Mouse (Mus musculus) ES-Bruce4 (cell line): ENCODE results near the gene Hist1h2bg. TPM values are rescaled to one million over a fixed set of nuclear protein-coding genes. Genes with fewer than 3 reads are reported as not detected.
"Not testable (repeated sequence)": the region's sequence is repeated elsewhere in the genome, so short reads cannot be mapped to it uniquely, and the experiment has no call there.

Experiments
- H3K27ac ChIP-seq: 2 replicates; pipeline ENCODE4 v1.5.1; 2012; ENCODE audit warnings: low read length, inconsistent platforms; ENCODE audit not compliant: insufficient read depth
- H3K27me3 ChIP-seq: 2 replicates; pipeline ENCODE4 v1.6.1; 2012; ENCODE audit warnings: mild to moderate bottlenecking, low read length, inconsistent platforms; ENCODE audit not compliant: control insufficient read depth, poor library complexity, insufficient read depth, severe bottlenecking
- H3K36me3 ChIP-seq: 2 replicates; pipeline ENCODE4 v1.6.1; 2012; ENCODE audit warnings: inconsistent platforms, mild to moderate bottlenecking, low read length, moderate library complexity; ENCODE audit not compliant: control insufficient read depth, poor library complexity, insufficient read depth, severe bottlenecking
- H3K4me1 ChIP-seq: one replicate; pipeline ENCODE4 v1.8.1; 2011; ENCODE audit warnings: low read length; ENCODE audit not compliant: control insufficient read depth, insufficient read depth
- H3K4me3 ChIP-seq: 2 replicates; pipeline ENCODE4 v1.5.1; 2011; ENCODE audit warnings: low read depth, mild to moderate bottlenecking, low read length
- H3K9ac ChIP-seq: 2 replicates; pipeline ENCODE4 v1.6.1; 2012; ENCODE audit warnings: low read depth, mild to moderate bottlenecking, inconsistent platforms; ENCODE audit not compliant: poor library complexity, severe bottlenecking
- H3K9me3 ChIP-seq: replicated peaks from 2 replicates; pipeline ENCODE4 v1.6.1; 2012; ENCODE audit warnings: mild to moderate bottlenecking, low read length, inconsistent platforms; ENCODE audit not compliant: control insufficient read depth, poor library complexity, insufficient read depth, severe bottlenecking
- CTCF ChIP-seq: IDR thresholded peaks from one replicate; pipeline ENCODE4 v1.8.1; 2011; ENCODE audit warnings: low read depth, low read length
- EP300 ChIP-seq: IDR thresholded peaks from 2 replicates; pipeline ENCODE4 v1.6.1; 2011; ENCODE audit warnings: low read depth, low read length; ENCODE audit not compliant: insufficient read depth
- POLR2A ChIP-seq: IDR thresholded peaks from one replicate; pipeline ENCODE4 v1.8.1; 2011; ENCODE audit warnings: low read length; ENCODE audit not compliant: insufficient read depth
- polyA plus RNA-seq: library from polyadenylated mRNA; stranded (reverse); fragments of >200 nt; gene quantifications from 2 replicates; pipeline ENCODE4 v1.2.4, GENCODE M21; 2011; ENCODE audit warnings: low read depth; ENCODE audit not compliant: missing spikeins, insufficient read depth, insufficient read length

Hist1h2bg gene
- polyA plus RNA-seq, 1 experiment, result 13.4 TPM

DNA sequence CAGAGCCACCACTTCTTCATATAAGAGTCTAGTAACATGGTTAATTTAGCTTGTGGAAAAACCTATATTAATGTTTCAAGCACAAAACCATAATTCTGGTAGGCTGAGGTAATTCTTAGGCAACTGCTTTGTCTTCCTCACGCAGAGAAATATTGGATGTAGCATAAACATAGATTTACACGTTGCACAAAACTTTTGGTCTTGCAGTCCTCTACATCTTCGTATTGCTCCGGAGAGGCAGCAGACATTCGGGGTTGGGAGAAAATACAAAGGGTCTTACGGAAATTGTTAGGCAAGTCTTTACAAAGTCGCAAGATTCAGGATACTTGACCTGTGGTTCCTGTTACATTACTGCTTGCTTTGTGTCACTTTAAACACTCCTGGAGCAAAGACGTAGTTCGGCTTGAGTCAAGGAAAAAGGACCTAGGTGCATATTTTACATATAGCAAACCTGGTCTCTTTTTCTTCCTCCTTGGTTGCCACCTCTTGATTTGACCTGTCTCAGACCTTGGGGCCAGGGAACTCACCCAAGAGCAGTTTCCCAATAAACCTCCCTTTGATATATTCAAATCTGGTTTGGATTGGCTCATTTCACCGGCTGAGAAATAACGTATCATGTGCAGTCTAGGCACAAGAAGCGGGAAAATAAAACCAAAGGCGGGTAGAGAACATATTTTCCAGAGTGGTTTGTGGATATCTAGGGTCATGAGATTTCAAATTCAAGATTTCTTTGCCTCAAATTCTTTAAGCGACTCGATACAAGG lies 36.6 kb upstream of the Hist1h2bg start:
- Histone ChIP-seq H3K4me1 (peaks cover 1% of the 10 kb centered on the region), H3K36me3 (no peaks in the 10 kb centered on the region), H3K27me3 (no peaks in the 10 kb centered on the region), H3K9ac (peak overlapping the region; percentile 99), H3K4me3 (peak overlapping the region; percentile 75), H3K27ac (peak overlapping the region; percentile 99), H3K9me3 (no peaks in the 10 kb centered on the region)
- no peak for TF ChIP-seq EP300
- peak; percentile 11 for TF ChIP-seq POLR2A
- TF ChIP-seq CTCF, result no peak

DNA sequence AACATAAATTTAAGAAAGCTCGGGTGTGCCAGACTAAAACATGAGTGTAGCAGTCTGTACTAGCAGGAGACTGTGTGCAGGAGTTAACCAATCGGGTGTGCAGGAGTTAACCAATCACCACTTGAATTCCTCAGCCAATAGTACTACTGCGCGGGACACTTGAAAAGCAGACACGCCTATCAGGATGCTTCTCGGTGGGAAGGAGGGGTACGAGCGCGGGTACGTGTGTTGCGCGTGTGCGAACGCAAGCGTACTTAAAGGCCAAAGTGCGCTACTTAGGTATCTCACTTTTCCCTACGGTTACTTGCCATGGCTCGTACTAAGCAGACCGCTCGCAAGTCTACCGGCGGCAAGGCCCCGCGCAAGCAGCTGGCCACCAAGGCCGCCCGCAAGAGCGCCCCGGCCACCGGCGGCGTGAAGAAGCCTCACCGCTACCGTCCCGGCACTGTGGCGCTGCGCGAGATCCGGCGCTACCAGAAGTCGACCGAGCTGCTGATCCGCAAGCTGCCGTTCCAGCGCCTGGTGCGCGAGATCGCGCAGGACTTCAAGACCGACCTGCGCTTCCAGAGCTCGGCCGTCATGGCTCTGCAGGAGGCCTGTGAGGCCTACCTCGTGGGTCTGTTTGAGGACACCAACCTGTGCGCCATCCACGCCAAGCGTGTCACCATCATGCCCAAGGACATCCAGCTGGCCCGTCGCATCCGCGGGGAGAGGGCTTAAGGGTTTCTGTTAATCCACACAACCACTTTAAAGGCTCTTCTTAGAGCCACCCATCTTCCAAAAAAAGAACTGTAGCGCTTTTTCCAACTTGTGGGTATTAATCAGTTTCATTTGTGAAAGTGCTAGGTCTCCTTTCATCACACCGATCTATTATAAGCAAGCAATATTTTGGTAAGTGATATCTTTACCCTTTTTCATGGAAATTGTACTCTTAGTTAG lies 35.8 kb upstream of the Hist1h2bg start, which contains the start of gene Hist1h3g:
Gene Hist1h3g (plus strand): TSS at position 286 of the 939 bp plus-strand sequence.
- 0 out of 2 replicates have a peak, but pooled peaks have one; percentile 56 for TF ChIP-seq EP300
- peak; percentile 97 for TF ChIP-seq POLR2A
- Histone ChIP-seq H3K9ac (peak within 1 kb of the TSS; percentile 99), H3K4me3 (peak within 1 kb of the TSS; percentile 75), H3K27ac (peak within 1 kb of the TSS; percentile 99)
- H3K4me1 ChIP-seq, H3K27me3 ChIP-seq, H3K9me3 ChIP-seq, H3K36me3 ChIP-seq: not testable (repeated sequence)

DNA sequence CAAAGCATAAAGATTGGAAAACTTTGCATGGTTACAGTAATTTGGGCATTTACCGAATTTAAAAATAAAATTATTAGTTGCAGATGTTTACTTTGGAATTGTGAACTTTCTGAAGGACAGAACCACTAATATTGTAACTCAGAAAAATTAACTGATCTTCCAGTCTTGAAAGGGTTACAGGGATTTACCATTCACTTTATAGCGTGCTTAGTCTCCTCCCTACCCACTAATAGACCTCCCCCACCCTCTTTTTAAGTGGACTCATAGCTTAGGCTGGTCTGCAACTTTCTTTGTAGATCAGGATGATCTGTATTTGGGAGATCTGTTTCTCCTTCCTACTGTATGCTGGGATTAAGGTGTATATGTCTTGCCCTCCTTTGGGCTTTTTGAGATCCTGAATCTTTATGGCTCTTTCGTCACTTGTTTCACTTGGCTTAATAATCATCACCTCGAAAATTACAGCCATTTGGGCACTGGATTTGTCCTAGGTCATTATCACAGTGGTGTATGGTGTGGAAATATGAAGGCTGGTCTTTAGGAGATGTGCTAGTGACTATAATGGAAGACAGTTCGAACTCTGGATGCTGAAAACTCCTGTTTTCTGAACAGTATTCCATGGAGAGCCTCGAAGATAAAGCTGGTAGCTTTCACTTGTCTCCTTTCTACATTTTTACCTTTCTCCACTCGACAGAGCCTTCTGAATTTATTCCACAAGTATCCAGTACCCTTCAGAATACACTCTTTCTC lies 34.9 kb upstream of the Hist1h2bg start:
- Histone ChIP-seq H3K4me3 (peak overlapping the region; percentile 18; the same call in 1 of the 2 replicates), H3K9ac (peak overlapping the region; percentile 86), H3K4me1 (peaks cover 1% of the 10 kb centered on the region), H3K9me3 (no peaks in the 10 kb centered on the region), H3K27ac (peak overlapping the region; percentile 75), H3K27me3 (no peaks in the 10 kb centered on the region), H3K36me3 (no peaks in the 10 kb centered on the region)
- no peak for TF ChIP-seq POLR2A
- no peak for TF ChIP-seq EP300
- no peak for TF ChIP-seq CTCF

DNA sequence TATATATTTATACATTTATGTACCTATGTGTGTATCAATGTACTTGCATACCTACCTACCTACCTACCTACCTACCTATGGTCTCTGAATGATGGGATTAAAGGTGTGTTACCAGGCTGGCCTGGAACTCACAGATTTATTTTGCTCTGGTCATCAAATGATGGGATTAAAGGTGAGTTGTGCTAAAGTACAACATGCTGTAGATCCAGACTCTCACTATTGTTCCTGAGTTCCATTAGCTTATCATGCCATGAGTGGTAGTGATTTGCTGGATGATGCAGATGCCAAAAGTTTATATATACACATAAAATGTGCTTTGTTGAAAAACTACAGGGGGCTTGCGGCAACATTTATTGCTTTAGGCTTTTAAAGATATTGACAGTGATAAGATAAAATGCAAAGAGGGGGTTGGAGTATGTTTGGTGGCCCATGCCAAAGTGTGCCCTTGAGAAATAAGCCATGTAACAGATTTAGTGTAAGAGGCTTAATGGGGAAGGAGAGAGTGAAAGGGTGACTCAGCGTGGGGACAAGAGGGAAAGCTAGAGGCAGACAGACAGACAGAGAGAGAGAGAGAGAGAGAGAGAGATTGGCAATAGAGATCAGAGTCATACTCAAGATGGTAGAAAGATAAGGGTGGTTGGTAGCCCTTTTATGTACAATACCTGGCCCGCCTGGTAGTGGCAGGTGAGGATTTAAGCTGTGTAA lies 34.0 kb upstream of the Hist1h2bg start:
- peaks cover 1% of the 10 kb centered on the region for H3K4me1 ChIP-seq
- H3K36me3 ChIP-seq, result no peaks in the 10 kb centered on the region
- TF ChIP-seq EP300 (no peak), CTCF (no peak), POLR2A (no peak)
- H3K4me3 ChIP-seq, result no peak overlapping the region
- peak overlapping the region; percentile 40; the same call in 1 of the 2 replicates for H3K9ac ChIP-seq
- H3K27me3 ChIP-seq, result no peaks in the 10 kb centered on the region
- H3K9me3 ChIP-seq, result no peaks in the 10 kb centered on the region
- H3K27ac ChIP-seq, result no peak overlapping the region

DNA sequence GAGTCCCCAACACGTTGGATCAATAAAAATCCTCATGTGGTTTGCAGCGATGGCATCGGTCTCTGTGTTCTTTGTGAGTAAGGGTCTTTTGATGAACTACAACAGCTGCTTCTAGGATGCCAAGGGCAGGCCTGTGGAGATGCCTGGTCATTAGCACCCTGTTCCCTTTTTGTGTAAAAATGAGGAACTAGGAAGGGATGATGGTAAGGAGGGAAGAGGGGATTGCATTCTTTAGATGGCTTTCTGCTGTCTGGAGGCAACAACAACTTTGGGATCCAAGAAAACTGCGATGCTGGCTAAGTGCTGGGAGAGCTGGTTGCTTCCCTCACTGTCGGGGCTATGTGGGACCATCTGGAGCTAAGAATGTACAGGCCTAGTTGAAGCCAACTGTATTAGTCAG lies 32.9 kb upstream of the Hist1h2bg start:
- Histone ChIP-seq H3K27me3 (no peaks in the 10 kb centered on the region), H3K9me3 (no peaks in the 10 kb centered on the region), H3K27ac (no peak overlapping the region), H3K4me1 (peaks cover 1% of the 10 kb centered on the region), H3K9ac (no peak overlapping the region), H3K36me3 (no peaks in the 10 kb centered on the region), H3K4me3 (no peak overlapping the region)
- TF ChIP-seq EP300, result no peak
- no peak for TF ChIP-seq POLR2A
- TF ChIP-seq CTCF, result no peak

DNA sequence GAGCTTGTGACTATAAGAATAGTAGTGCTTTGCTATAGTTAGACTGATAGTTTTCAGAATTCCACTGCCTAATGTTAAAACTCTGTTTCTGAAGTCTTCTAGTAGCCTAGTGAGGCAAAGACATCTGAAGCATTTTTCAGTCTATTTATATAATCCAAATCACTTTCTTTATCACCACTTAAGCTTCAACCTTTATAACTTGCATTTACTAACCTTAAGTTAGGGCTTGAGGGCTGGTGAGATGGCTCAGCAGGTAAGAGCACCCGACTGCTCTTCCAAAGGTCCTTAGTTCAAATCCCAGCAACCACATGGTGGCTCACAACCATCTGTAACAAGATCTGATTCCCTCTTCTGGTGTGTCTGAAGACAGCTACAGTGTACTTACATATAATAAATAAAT lies 31.4 kb upstream of the Hist1h2bg start:
- H3K9me3 ChIP-seq, H3K4me1 ChIP-seq, H3K27me3 ChIP-seq, H3K27ac ChIP-seq, H3K9ac ChIP-seq, H3K36me3 ChIP-seq, H3K4me3 ChIP-seq: not testable (repeated sequence)
